ENCODE assay signal across 8 mouse cellular contexts in the genomic region with DNA sequence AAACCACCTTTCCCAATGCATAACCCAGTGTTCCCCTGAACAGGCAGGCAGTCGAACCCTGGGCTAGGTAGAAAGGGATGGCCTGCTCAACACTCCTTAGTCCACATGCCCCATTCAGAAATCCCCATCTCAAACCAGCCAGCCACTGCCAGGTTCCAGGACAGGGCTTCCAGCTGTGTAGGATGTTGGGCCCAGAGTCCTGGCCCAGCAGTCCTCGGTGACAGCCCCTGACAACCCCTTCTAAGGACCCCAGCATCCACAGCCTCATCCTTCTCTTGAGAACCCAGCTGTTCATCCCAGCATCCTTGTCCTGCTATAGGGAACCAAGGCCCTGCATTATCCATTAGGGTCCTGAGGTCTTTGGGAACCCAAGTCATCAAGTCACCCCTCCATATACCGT. TPM values are rescaled to one million over a fixed set of nuclear protein-coding genes. Genes with fewer than 3 reads are reported as not detected.
DNase-seq lines count a peak whose midpoint lies in the region; ATAC-seq and TF ChIP-seq lines count a peak whose summit lies in the region.

No protein-coding gene starts in this region.

- peak overlapping the region; percentile 20; the same call in 1 of the 2 replicates for H3K27ac ChIP-seq in kidney, adult 2 months (ENCODE audit: insufficient read depth, low read depth, low read length)
- H3K27ac ChIP-seq in embryonic facial prominence, embryonic 12.5 days = peak overlapping the region; percentile 99
- H3K27ac ChIP-seq in hindbrain, embryonic 15.5 days (replicated peaks) = peak overlapping the region; percentile 84
- peak overlapping the region; percentile 81 for H3K27ac ChIP-seq in midbrain, embryonic 14.5 days (replicated peaks; ENCODE audit: low read depth, low read length)

- peak overlapping the region; percentile 97 for H3K4me2 ChIP-seq in embryonic facial prominence, embryonic 12.5 days (replicated peaks)
- H3K4me2 ChIP-seq in hindbrain, embryonic 15.5 days = peak overlapping the region; percentile 99
- H3K4me2 ChIP-seq in midbrain, embryonic 14.5 days (ENCODE audit: low read length) = peak overlapping the region; percentile 99

- no peak for TF ChIP-seq POLR2A in kidney, adult 2 months (IDR thresholded peaks at IDR 0.05; ENCODE audit: low read depth, low read length)

- 8% methylated on average over 3 of the region's 3 CpGs for WGBS in kidney, adult 2 months
- WGBS in embryonic facial prominence, embryonic 12.5 days = 26% methylated on average over 3 of the region's 3 CpGs
- 18% methylated on average over 3 of the region's 3 CpGs for WGBS in hindbrain, embryonic 15.5 days
- WGBS in midbrain, embryonic 14.5 days = 18% methylated on average over 3 of the region's 3 CpGs

- DNase-seq in kidney, adult 2 months = no peak
- no peak for DNase-seq in kidney, postnatal 25 days
- DNase-seq in midbrain, embryonic 14.5 days = no peak
- DNase-seq in gastrocnemius, postnatal 14 days = no peak
- no peak for DNase-seq in cerebellum, postnatal 4 days (ENCODE audit: low spot score in 2 of 2)
- DNase-seq in adipocyte (ENCODE audit: low spot score) = no peak

- no peak overlapping the region for H3K4me3 ChIP-seq in kidney, adult 2 months (ENCODE audit: insufficient read depth, low read depth, low read length)
- H3K4me3 ChIP-seq in embryonic facial prominence, embryonic 12.5 days = peak overlapping the region; percentile 72
- H3K4me3 ChIP-seq in hindbrain, embryonic 15.5 days = peak overlapping the region; percentile 78
- H3K4me3 ChIP-seq in midbrain, embryonic 14.5 days (replicated peaks; ENCODE audit: low read depth, low read length) = peak overlapping the region; percentile 73; the same call in 1 of the 2 replicates

- peak overlapping the region; percentile 81 for H3K9ac ChIP-seq in embryonic facial prominence, embryonic 12.5 days
- peak overlapping the region; percentile 11; the same call in 1 of the 2 replicates for H3K9ac ChIP-seq in hindbrain, embryonic 15.5 days
- H3K9ac ChIP-seq in midbrain, embryonic 14.5 days (replicated peaks; ENCODE audit: low read length) = peak overlapping the region; percentile 26

- ATAC-seq in embryonic facial prominence, embryonic 12.5 days (ENCODE audit: insufficient number of reproducible peaks, insufficient read depth, low FRiP score, low TSS enrichment) = no peak
- no peak for ATAC-seq in hindbrain, embryonic 15.5 days (ENCODE audit: low FRiP score, low read depth)
- no peak for ATAC-seq in midbrain, embryonic 14.5 days (ENCODE audit: low FRiP score, low TSS enrichment)

- H3K4me1 ChIP-seq in kidney, adult 2 months (ENCODE audit: control insufficient read depth, insufficient read depth, low read length) = peaks cover 19% of the 10 kb centered on the region
- peaks cover 49% of the 10 kb centered on the region for H3K4me1 ChIP-seq in embryonic facial prominence, embryonic 12.5 days
- H3K4me1 ChIP-seq in hindbrain, embryonic 15.5 days (replicated peaks) = peaks cover 59% of the 10 kb centered on the region
- peaks cover 39% of the 10 kb centered on the region for H3K4me1 ChIP-seq in midbrain, embryonic 14.5 days (ENCODE audit: control insufficient read depth, insufficient read depth, low read length)

- H3K9me3 ChIP-seq in embryonic facial prominence, embryonic 12.5 days = no peaks in the 10 kb centered on the region
- no peaks in the 10 kb centered on the region for H3K9me3 ChIP-seq in hindbrain, embryonic 15.5 days
- no peaks in the 10 kb centered on the region for H3K9me3 ChIP-seq in midbrain, embryonic 14.5 days (ENCODE audit: control insufficient read depth, low read length)

- intact Hi-C loops in gastrocnemius, postnatal 14 days (cut with DNase I; ENCODE audit: low total_unique reads) = loop anchor here (10.0 kb wide), 1 partner anchor 67 kb away; a partner anchor contains a TSS

- no peak for TF ChIP-seq CTCF in kidney, adult 2 months (conservative IDR thresholded peaks at IDR 0.05; ENCODE audit: insufficient read depth, insufficient read length, low read depth, low read length)

- H3K27me3 ChIP-seq in kidney, adult 2 months (replicated peaks; ENCODE audit: control insufficient read depth, insufficient read depth, low read length) = no peaks in the 10 kb centered on the region
- no peaks in the 10 kb centered on the region for H3K27me3 ChIP-seq in embryonic facial prominence, embryonic 12.5 days
- no peaks in the 10 kb centered on the region for H3K27me3 ChIP-seq in hindbrain, embryonic 15.5 days
- no peaks in the 10 kb centered on the region for H3K27me3 ChIP-seq in midbrain, embryonic 14.5 days (ENCODE audit: control insufficient read depth, insufficient read depth, low read length)

- H3K36me3 ChIP-seq in kidney, adult 2 months (ENCODE audit: control insufficient read depth, insufficient read depth, low read length) = peaks cover 2% of the 10 kb centered on the region; the same call in 1 of the 2 replicates
- peaks cover 33% of the 10 kb centered on the region for H3K36me3 ChIP-seq in embryonic facial prominence, embryonic 12.5 days
- H3K36me3 ChIP-seq in hindbrain, embryonic 15.5 days = no peaks in the 10 kb centered on the region
- H3K36me3 ChIP-seq in midbrain, embryonic 14.5 days (ENCODE audit: control insufficient read depth, insufficient read depth, low read length) = no peaks in the 10 kb centered on the region

RNA-seq across cellular contexts. Expression of a gene that starts 3.1 kb away (rescaled TPM):
- polyA plus RNA-seq in kidney, adult 2 months (2012; rRNA removed) = 37.0 and 46.2 TPM in 2 replicates
- 20.0 and 20.8 TPM in 2 replicates for polyA plus RNA-seq in embryonic facial prominence, embryonic 12.5 days (2016; fragmentation: Nextera tagmentation; extraction: Ambion mirVana)
- polyA plus RNA-seq in hindbrain, embryonic 15.5 days (2015; fragmentation: Nextera tagmentation; extraction: Ambion mirVana) = 3.4 and 4.4 TPM in 2 replicates
- 2.2 and 4.8 TPM in 2 replicates for polyA plus RNA-seq in midbrain, embryonic 14.5 days (2014; fragmentation: Nextera tagmentation; extraction: Ambion mirVana)
- total RNA-seq in gastrocnemius, postnatal 14 days (2021) = 10 to 100 TPM in 1 of 2 experiments, 1 to 10 TPM in 1; 9.8 to 11.8 TPM

RNA-seq across cellular contexts. Expression of a gene that starts 9.8 kb away (rescaled TPM):
- 127 and 128 TPM in 2 replicates for polyA plus RNA-seq in kidney, adult 2 months (2012; rRNA removed)
- 15.9 and 17.4 TPM in 2 replicates for polyA plus RNA-seq in embryonic facial prominence, embryonic 12.5 days (2016; fragmentation: Nextera tagmentation; extraction: Ambion mirVana)
- 19.2 and 19.7 TPM in 2 replicates for polyA plus RNA-seq in hindbrain, embryonic 15.5 days (2015; fragmentation: Nextera tagmentation; extraction: Ambion mirVana)
- 20.7 and 26.0 TPM in 2 replicates for polyA plus RNA-seq in midbrain, embryonic 14.5 days (2014; fragmentation: Nextera tagmentation; extraction: Ambion mirVana)
- 10 to 100 TPM; 46.5 to 51.4 TPM for total RNA-seq in gastrocnemius, postnatal 14 days (2021)

RNA-seq across cellular contexts. Expression of a gene that starts 20.0 kb away (rescaled TPM):
- 41.8 and 41.9 TPM in 2 replicates for polyA plus RNA-seq in kidney, adult 2 months (2012; rRNA removed)
- 45.7 and 47.0 TPM in 2 replicates for polyA plus RNA-seq in embryonic facial prominence, embryonic 12.5 days (2016; fragmentation: Nextera tagmentation; extraction: Ambion mirVana)
- polyA plus RNA-seq in hindbrain, embryonic 15.5 days (2015; fragmentation: Nextera tagmentation; extraction: Ambion mirVana) = 32.5 and 38.5 TPM in 2 replicates
- polyA plus RNA-seq in midbrain, embryonic 14.5 days (2014; fragmentation: Nextera tagmentation; extraction: Ambion mirVana) = 47.3 and 52.0 TPM in 2 replicates
- 10 to 100 TPM; 38.2 to 44.1 TPM for total RNA-seq in gastrocnemius, postnatal 14 days (2021)

RNA-seq across cellular contexts. Expression of a gene that starts 26.3 kb away (rescaled TPM):
- 8.9 and 10.8 TPM in 2 replicates for polyA plus RNA-seq in kidney, adult 2 months (2012; rRNA removed)
- polyA plus RNA-seq in embryonic facial prominence, embryonic 12.5 days (2016; fragmentation: Nextera tagmentation; extraction: Ambion mirVana) = 2.9 and 3.0 TPM in 2 replicates
- polyA plus RNA-seq in hindbrain, embryonic 15.5 days (2015; fragmentation: Nextera tagmentation; extraction: Ambion mirVana) = 1.6 and 2.1 TPM in 2 replicates
- polyA plus RNA-seq in midbrain, embryonic 14.5 days (2014; fragmentation: Nextera tagmentation; extraction: Ambion mirVana) = 2.5 TPM in 2 replicates
- total RNA-seq in gastrocnemius, postnatal 14 days (2021) = 1 to 10 TPM; 5.4 to 5.9 TPM

RNA-seq across cellular contexts. Expression of a gene that starts 27.1 kb away (rescaled TPM):
- polyA plus RNA-seq in kidney, adult 2 months (2012; rRNA removed) = 34.8 and 43.7 TPM in 2 replicates
- polyA plus RNA-seq in embryonic facial prominence, embryonic 12.5 days (2016; fragmentation: Nextera tagmentation; extraction: Ambion mirVana) = 13.7 and 14.9 TPM in 2 replicates
- 16.5 and 17.3 TPM in 2 replicates for polyA plus RNA-seq in hindbrain, embryonic 15.5 days (2015; fragmentation: Nextera tagmentation; extraction: Ambion mirVana)
- 15.7 and 15.9 TPM in 2 replicates for polyA plus RNA-seq in midbrain, embryonic 14.5 days (2014; fragmentation: Nextera tagmentation; extraction: Ambion mirVana)
- total RNA-seq in gastrocnemius, postnatal 14 days (2021) = 1 to 10 TPM; 5.7 to 8.7 TPM

Comparison
In these comparisons a context has a peak if more than half of its experiments do, and no peak if none do; other contexts are left out.
1. H3K27ac ChIP-seq: peak in every context shown above with its lines; median percentile 99 in embryonic facial prominence, embryonic 12.5 days; 84 in hindbrain, embryonic 15.5 days; 81 in midbrain, embryonic 14.5 days; 20 in kidney, adult 2 months.
2. H3K9ac ChIP-seq: peak in every context shown above with its lines; median percentile 81 in embryonic facial prominence, embryonic 12.5 days; 26 in midbrain, embryonic 14.5 days; 11 in hindbrain, embryonic 15.5 days.